Mouse (Mus musculus) megakaryocyte progenitor cell, adult 5-6 weeks (primary cell): ENCODE measurements around the gene Ube2j1. TPM values are rescaled to one million over a fixed set of nuclear protein-coding genes. Genes with fewer than 3 reads are reported as not detected.

ENCODE experiments used
- ATAC-seq: replicated peaks from 2 replicates; pipeline ENCODE4 v1.8.0; 2016; ENCODE audit warnings: mild to moderate bottlenecking, moderate TSS enrichment, inconsistent platforms; ENCODE audit not compliant: poor library complexity
- total RNA-seq, 2 experiments: library from RNA; stranded (forward) in 1 of 2; stranded (reverse) in 1 of 2; fragments of 157-497, 149-512 nt in 1 of 2; fragments of 200-1000 nt in 1 of 2; gene quantifications; 2 replicates each; pipeline versions ENCODE4 v1.2.3 to v1.2.4; 2015 to 2017

Ube2j1 gene
- total RNA-seq (2015): 52.8 and 54.9 TPM in 2 replicates
- 48.5 and 48.9 TPM in 2 replicates for total RNA-seq (2017)

DNA sequence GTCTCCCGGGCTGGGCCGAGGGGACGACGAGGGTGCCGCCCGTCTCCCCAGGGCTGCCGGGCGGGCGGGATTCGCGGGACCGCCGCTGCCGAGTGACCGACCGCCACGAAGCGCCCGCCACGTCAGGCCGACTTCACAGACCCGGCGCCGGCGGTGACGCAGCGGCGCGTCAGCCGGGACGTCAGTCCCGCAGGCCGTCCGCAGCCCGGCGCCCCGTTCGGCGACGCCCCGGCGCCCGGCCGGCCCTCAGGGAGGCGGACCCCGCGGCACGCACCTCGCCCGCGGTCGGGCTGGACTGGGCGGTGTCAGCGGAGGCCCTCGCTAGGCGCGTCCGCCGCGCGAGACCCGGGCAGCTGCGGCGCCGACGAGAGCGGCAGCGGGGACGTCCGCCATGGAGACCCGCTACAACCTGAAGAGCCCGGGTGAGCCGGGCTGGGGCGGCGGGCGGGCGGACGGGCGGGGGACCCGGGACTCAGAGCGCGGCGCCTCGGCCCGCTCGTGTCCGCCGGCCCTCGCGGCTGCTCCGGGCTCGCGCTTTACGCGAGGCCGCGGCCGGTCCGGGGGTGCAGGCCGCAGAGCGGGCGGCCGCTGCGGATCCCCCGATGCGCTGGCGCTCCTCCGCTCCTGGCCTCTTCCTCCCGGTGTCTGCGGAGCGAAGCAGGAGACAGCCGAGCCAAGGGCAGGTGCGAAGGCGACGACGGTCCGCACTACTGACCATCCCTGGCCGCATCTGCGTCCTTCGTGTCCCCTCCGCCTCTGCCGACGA lies at the start of gene Ube2j1:
TSS of gene Ube2j1 (plus strand) at position 222 of the 766 bp plus-strand sequence.
- peak; percentile 90 for ATAC-seq

DNA sequence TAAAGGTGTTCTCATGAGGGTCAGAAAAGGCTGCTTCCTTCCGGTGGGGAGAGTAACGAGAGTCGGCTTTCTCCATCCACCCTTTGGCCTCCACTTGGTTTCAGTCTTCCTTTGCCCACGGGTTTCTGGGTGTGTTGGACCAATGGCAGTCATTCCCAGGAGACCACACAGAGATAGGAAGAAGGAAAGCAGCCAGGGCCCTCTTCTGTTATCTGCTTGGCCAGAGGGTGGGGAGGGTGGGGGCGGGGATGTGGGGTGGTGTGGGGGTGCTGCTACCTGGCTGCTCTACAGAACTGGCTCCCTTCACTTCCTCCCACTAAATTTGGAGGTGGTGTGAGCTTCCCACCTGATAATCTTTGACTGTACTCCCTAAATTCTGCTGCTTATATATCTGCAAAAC lies 49.6 kb upstream of the Ube2j1 start:
- ATAC-seq: no peak

DNA sequence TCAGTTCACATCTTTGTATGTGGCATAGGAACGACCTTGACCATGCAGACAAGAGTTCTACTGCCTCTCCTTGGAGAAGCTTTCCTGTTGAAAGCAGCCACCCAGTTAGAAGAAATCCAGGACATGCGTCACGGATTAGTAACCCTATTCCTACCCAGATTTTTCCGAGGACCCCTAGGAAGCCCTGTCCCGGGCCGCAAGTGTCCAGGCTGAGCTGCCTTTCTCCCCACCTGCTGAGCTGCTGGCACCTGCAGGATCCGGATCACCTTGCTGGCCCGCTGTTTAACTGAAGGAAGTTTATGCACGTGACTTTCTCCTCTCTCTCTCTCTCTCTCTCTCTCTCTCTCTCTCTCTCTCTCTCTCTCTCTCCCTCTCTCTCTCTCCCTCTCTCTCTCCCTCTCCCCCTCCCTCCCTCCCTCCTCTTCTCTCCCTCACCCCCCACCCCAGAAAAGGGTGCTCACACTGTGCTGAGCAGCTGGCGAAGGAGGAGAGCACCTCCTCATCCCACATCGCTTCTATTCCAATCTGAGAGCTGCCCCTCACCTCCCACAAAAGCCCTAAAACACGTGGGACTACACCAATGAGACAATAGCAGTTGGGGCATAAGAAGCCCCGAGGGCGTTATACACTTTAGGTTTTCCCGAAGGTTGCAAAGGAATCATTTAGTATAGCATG lies 49.0 kb upstream of the Ube2j1 start:
- ATAC-seq: no peak

DNA sequence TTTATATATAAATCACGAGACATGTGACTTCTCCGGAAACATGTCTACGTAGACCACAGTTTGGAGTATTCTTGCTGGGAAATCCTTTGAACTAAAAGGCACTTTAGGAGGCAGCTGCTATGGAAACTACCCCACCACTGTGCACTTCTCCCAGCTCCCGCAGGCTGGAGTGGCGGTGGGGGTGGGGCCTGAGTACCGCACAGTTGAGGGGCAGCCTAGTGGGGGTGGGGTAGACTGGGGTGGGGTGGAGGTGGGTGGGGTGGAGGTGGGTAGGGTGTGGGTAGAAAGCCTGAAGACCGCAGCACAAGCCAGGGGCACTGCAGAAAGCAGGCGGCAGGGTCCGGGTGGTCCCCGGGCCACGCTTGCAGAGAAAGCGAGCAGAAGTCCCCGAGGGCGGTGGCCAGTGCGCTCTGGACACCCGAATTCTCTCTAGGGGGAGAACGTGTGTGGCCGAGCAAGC lies 48.5 kb upstream of the Ube2j1 start, which contains the start of gene Rragd:
TSS of gene Rragd (plus strand) at position 322 of the 460 bp plus-strand sequence.
- no peak for ATAC-seq

DNA sequence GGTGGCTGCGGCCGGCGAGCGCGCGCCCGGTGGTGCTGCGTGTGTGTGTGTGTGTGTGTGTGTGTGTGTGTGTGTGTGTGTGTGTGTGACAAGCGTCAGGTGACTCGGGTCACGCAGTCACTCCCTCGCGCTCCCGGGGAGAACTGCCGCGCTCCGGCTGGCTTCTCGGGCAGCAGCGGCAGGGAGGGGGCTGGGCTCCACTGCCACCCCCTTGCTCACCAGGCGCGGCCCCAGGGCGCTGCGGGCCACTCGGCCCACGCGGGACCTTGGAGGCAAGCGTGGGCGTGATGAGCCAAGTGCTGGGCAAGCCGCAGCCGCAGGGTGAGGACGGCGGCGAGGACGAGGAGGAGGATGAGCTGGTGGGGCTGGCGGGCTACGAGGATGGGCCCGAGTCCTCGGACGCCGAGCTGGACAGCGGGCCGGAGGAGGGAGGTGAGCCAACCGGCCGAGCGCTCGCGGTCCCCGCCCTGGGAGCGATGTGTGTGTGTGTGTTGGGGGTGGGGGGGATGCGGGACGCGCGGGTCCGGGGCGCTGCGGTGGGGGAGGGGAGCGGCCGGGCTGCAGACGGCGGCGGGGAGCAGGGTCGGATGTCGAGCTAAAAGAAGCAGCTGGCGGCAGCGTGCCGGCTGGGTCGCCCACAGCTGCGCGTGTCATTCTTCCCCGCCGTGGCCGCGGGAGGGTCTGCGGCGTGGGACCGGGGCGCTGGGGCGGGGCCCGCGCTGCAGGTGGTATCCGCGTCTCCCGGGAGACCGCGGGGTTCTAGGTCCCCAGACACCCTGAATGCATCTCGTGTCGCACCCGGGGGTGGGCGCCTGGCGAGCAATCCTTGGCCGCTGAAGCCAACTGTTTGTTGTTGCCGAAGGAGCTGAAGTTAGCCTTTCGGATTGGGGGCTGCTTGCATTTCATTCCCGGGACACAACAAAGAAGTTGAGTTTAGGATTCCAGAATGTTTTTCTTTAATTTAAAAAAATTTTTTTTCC lies 47.8 kb upstream of the Ube2j1 start:
- ATAC-seq: no peak

DNA sequence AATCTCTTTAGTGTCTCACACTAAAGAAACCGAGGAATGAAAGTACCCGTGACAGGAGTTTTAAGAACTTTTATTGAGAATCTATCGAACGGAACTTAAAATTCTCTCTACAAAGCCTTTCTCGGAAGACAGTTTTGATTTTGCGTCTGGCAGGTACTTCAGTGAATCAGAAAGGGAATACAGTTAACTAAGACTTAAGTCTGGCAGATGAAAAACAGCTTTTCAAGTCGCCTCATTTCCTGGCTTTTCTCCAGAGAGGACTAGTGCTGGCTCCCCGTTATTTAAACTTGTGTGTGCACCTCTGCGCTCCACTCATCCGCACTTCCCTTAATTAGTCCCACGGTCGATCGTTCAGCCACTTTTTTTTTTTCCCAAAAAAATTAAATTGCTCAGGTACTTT lies 47.0 kb upstream of the Ube2j1 start:
- no peak for ATAC-seq

DNA sequence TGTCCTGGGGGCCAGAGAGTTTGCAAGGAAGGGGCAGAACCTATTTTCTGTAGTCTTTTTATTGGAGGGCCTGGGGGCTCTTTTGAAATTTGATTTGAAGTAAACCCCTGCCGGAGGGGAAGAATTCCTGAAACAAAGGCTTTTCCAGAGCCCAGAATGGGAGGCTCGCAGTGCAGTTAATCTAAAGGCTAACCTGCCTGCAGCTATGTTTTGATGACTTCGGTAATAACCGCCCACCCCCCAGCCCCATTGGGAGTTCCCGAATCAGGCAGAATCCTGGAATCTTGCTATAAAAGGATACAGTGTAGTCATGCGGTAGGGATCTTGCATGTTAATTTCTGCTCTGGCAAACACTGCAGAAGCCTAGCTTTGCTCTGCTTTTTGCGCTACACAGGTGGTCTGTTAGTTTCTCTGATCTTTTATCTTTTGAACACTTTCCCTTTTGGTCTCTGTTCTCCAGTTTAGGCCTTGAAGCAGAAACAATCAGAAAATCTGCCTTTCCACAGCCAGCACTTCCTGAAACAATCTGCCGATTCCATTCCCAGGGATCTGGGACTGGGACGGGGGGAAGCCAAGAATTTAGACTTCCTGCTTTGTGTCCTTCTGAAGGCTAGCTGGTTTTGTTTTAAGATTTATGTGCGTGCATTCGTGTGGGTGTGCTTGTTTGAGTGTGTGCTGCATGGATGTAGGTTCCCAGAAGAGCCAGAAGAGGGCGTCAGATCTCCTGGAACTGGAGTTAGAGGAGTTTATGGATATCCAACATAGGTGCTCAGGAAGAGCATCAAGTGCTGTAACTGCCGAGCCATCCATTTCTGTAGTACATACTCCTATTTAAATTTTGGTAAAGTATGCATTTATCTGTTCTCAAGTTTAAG lies 46.2 kb upstream of the Ube2j1 start:
- ATAC-seq: no peak

DNA sequence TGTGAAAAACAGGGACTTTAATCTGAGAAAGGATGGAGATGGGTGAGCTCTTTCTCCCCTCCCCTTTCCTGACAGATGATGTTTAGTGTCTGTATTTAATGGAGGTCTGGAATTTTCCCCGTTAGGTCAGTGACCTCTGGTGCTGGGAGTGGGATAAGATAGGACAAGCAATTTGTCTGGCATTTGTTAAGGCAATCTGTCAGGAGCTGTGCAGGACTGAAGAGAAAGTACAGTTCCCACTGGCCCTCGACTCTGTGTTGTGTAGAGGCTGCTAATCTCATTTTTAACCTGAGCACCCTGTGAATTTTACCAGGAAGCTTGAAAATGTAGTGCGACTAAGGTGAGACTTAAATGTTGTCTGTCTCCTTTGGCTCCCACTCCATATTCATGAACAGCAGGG lies 45.5 kb upstream of the Ube2j1 start:
- no peak for ATAC-seq

DNA sequence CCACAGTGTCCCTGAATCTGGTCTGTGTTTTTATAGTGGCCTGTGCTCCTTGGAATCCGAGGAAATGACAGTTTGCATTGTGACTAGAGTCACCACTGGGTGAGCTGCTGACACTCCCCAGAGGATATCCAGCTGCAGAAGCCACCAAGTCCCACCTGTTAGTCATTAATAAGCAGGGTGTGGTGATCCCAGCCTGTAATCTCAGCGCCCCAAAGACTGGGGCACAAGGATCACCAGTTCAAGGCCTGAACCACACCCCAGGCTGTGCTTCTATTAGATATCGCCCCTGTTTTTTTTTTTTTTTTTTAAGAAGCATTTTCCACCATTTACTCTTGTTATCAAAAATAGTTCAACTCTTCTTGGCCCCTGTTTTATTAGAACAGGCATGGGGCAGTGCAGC lies 44.2 kb upstream of the Ube2j1 start:
- ATAC-seq: peak; percentile 93

DNA sequence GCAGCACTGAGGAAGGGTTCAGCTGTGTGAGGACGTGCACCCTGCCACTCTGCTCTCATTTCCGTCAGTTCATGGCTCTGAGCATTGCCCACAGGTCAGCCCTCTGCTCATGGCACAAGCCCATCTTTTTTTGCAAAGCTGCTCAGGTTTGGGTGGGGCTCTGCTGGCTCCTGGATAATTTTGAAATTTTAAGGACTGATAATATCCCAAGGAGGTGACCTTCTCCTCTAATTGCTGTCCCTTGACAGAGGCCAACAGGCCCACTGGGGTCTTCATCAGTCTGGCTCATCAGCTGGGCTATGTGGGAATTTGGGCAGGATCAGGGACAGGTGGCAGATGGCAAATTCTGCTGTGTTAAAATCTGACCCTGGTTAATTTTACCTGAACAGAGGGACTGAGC lies 41.9 kb upstream of the Ube2j1 start:
- no peak for ATAC-seq

DNA sequence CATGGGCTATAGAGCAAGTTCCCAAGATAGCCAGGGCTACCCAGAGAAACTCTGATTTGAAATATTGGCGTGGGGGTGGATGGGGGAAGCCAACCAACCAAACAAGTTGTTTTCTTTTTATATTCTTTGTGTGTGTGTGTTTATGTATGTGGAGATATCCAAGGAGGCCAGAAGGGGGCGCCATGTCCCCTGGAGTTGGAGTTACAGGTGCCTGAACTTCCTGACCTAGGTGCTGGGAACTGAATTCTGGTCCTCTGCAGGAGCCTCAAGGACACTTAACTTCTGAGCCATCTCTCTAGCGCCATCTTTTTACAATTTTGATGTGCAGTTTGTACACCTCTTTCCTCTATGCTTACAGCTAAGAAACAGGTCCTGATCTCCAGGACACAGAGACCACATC lies 37.0 kb upstream of the Ube2j1 start:
- ATAC-seq: no peak

DNA sequence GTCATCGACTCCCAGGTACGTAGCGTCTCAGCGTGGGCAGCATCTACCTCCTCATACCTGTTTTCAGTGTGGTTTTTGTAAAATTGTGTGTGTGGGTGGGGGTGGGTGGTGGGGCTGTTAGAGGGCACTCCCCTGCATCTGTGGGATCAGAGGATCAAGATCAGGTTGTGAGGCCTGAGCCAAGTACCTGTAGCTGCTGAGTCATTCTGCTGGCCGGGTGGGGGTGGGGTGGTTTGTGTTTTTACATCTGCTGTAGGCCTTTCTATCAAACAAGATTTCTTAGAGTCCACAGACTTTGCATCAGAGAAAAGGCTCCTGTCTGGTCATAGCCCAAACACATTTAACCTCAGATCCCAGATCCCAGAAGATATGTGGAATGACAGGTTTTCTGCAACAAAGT lies 35.1 kb upstream of the Ube2j1 start:
- ATAC-seq: no peak

DNA sequence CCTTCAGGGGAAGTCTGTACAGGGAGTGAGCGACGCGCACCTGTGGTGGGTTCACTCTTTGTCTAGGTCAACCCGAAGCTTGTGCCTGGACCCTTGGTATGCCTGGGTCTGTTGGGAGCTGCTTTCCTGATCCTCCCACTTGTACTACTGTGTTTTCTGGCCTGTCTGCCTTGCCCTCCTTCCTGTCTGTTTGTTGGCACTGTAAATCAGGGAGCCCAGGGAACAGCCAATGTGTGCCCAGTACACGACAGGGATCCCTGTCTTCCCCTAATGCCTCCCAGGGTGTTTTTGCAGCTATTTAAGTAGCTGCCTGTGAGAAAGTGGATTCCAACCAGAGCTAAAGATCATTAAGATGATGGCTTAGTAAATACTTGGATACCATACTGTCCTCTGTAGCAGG lies 33.6 kb upstream of the Ube2j1 start:
- no peak for ATAC-seq

DNA sequence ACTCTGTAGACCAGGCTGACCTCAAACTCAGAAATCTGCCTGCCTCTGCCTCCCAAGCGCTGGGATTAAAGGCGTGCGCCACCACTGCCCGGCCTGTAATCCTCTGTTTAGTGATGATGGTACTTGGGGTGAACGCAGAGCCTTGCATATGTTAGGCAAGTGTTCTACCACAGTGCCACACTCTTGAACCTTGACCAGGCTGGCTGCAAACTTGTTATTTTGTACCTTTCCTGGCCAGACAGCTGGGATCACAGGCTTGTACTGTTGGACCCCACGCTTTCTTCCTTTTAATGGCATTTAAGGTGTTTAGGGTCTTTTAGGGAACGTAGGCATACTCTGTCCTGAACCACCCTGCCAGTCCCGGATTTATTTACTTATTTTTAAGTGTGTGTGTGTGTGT lies 32.2 kb upstream of the Ube2j1 start:
- ATAC-seq: no peak

DNA sequence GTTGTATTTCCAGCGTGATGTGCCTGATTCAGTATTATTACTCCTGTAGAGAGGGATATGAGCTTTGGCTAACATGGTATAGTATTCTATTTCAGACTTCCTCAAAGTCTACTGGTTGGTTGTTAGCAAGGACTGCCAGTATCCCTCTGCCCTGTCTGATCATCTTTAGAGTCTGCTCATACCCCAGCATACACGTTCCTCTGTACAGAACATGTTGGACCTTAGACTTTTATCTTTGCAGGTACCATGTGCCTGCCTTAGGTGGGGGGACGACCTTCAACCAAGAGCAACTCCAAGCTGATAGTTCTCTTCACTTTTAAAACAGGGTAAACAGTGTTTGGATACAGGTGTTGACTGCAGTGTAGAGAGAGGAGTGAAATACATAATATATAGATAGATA lies 29.1 kb upstream of the Ube2j1 start:
- no peak for ATAC-seq

DNA sequence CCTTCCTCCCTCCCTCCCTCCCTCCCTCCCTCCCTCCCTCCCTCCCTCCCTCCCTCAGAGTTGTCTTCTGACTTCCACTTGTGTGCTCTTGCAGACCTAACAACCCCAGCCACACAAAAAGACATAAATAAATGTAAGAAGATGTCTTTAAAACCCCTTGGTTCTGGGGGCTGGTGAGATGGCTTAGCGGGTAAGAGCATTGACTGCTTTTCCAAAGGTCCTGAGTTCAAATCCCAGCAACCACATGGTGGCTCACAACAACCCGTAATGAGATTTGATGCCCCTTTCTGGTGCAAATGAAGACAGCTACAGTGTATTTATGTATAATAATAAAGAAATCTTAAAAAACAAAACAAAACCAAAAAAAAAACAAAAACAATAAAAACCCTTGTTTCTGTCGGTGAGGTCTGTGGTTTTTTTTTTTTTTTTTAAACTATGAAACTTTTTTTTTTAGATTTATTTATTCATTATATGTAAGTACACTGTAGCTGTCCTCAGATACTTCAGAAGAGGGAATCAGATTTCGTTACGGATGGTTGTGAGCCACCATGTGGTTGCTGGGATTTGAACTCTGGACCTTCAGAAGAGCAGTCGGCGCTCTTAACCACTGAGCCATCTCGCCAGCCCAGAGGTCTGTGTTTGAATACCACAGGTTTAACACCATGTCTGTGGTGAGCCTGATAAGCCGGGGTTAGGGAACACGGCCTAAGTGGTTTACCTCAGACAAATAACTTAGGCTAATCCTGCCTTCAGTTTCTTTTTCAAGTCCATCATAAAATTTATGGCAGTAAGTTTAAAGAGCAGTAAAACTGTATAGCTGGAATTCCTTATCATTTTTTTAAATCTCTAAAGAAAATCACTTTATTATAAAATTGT lies 25.4 kb upstream of the Ube2j1 start:
- peak; percentile 72 for ATAC-seq

DNA sequence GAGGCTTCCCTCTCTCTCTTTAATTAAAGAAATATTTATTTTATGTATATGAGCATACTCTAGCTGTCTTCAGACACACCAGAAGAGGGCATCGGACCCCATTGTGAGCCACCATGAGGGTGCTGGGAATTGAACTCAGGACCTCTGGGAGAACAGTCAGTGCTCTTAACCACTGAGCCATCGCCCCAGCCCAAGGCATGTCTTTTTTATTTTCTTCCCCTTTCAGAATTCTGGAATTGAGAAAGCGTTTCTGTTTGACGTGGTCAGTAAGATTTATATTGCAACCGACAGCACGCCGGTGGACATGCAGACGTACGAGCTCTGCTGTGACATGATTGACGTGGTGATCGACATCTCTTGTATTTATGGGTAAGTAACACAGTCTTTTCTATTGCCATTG lies 24.4 kb upstream of the Ube2j1 start:
- no peak for ATAC-seq

DNA sequence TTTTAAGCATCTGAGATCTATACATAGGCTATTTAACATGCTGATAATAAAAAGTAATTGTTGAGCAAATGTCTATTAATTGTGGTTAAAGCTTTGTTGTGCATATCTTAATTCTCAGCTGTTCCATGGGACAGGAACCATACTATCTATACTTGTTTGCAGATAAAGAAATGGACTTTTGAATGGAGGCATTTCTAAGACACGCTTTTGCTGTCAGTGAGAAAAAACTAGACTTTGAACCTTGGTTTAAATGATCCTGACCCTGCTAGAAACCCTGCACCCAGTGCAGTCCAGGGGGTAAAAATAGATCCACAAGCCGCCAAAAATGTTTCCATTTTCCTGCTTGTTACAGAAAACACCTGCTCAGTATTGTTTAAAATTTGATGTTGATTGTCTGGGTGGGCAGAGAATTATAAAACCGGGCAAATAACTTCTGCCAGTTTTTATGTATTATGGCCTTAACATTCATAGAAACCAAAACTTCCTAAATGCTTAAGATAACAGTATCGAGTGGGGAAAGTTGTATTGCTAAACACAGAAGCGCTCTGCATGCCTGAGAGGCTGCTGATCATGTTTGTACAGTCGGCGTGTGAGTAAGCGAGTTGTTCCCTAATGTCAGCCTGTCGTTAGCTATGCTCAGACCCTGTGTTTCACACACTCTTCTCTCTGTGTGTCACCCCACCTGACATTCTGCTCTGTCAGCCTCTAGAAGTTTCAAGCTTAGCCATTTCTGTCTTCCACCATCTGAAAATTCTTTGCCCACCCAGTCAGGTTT lies 23.6 kb upstream of the Ube2j1 start:
- no peak for ATAC-seq
